Mouse (Mus musculus) 3134 (cell line): ENCODE data around the gene Vps45.

Experiments
- DNase-seq: peaks from one replicate; pipeline ENCODE4 v3.0.0-alpha.2; 2011; ENCODE audit warnings: low spot score; ENCODE audit not compliant: insufficient read length; ENCODE audit errors: extremely low read depth

The Vps45 gene

GRCm38 (mm10) chr3:96039857-96040662 is 18.2 kb downstream of the Vps45 start:
- no peak for DNase-seq

DNA sequence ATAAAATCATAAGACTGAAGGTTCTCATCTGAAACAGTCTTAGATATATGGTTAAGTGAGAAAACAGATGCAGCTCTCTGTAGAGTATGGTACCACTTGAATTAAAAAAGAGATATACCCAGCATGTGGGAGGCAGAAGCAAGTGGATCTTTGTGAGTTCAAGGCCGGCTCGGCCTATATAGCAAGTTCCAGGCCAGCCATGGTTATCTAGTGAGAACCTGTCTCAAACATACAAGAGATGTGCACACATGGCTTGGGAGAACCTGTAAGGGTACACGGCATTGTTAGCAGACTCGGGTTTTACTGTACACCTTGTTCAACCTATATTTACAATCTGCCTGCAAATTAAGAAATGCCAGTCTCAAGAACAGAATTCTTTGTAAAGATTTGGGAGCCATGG is 19.4 kb downstream of the Vps45 start:
- no peak for DNase-seq

DNA sequence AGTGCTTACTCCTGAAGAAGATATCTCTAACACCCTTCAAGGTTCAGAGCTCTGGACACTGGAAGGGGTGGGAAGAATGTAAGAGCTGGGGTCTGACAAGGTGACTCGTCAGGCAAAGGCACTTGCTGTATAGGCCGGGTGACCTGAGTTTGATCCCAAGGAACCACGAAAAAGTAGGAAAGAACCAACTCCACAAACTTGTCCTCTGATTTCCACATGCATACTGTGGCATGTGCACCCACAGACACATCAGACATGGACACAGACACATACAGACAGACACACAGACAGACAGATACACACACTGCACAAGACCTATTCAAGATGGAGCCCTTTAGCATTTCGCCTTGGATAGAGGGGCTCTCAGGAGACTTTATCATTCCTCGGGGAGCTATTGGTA is 20.1 kb downstream of the Vps45 start:
- DNase-seq, result no peak

- no peak for DNase-seq
Measured at GRCm38 (mm10) chr3:96036796-96037195, 21.5 kb downstream of the Vps45 start.

DNA sequence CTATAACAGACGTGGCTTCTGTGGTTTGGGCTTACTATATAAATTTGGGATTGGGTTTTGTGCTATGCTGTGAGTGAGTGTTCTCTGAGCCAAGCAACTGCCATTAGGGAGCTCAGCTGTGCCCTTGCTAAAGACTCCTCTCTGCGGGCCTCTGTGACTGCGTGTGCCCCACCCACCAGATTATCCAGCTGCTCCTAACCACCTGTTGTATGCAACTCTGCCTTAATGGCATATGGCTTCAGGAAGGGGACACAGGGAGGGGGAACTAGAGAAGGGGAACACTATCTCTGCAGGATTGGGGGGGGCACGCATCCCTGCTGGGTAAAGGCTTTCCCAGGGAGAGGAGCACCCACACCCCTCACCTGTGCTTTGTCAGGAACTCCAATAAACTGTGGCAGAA is 25.2 kb downstream of the Vps45 start:
- no peak for DNase-seq

GRCm38 (mm10) chr3:96032652-96033017 is 25.6 kb downstream of the Vps45 start:
- DNase-seq, result no peak

- DNase-seq, result no peak
Measured at GRCm38 (mm10) chr3:96031991-96032651, 26.1 kb downstream of the Vps45 start.

GRCm38 (mm10) chr3:96029766-96030165 is 28.5 kb downstream of the Vps45 start:
- no peak for DNase-seq

- no peak for DNase-seq
Measured at GRCm38 (mm10) chr3:96029336-96029735, 28.9 kb downstream of the Vps45 start.

GRCm38 (mm10) chr3:96027875-96028274 is 30.4 kb downstream of the Vps45 start:
- no peak for DNase-seq

DNA sequence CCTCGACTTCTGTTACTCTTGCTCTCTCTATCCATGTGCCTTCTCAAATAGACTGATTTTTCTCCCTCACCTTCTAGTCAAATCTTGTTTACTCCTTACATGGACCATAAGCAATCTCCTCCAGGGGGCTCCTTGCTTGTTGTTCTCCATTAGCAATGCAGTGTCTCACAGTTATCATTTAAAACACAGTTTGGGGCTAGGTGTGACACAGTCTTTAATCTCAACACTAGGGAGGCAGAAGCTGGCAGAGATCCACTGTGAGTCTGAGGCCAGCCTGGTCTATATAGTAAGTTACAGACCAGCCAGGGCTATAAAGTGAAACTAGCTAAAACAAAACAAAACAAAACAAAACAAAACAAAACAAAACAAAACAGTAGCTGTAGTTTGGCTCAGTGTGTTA is 31.1 kb downstream of the Vps45 start:
- no peak for DNase-seq

DNA sequence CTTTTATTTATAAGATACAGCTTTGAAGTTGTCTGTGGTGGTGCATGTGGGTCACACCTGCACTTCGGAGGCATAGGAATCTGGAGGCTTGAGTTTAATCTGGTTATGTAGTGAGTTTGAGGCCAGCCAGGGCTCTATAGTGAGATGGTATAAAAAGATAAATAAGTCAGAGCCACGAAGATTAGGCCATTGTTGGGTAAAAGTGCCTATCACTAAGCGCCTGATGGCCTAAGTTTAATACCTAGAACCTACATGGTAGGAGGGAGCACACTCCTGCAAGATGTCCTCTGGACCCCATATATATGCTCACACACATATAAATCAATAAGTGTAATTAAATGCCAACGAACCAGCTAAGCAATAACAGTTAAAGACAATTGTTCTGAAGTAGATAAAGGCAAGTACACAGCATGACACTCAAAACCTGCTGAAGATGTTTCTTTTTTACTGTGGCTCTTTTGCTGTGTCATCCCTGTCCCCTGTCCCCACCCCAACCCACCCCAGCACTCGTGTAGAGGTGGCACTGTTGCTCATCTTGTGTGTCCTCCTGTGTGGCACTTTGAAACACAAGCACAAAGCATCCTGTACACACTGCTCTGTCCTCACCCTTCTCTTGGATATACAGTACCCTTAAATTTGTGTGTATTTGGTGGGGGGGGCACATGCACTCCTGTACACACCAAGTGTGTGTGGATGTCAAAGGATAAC is 36.7 kb downstream of the Vps45 start:
- DNase-seq, result no peak

DNA sequence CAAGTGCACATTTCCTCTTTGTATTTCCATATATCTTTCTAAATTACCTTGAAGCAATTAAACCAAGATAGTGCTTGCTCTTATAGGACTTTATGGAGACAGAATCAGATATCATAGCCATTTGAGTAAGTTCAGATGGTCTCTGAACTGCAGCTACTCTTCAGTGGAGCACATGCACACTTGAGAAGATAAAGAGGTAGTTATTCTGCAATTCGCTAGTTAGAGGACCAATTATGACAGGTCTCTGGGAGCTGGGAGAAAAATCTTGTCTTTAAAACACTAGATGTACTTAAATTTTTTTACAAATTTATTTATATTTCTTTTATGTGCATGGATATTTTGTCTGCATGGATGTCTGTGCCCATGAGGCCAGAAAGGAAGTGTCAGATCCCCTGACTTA is 37.5 kb downstream of the Vps45 start:
- DNase-seq, result no peak

- DNase-seq, result no peak
Measured at GRCm38 (mm10) chr3:96017461-96017860, 40.8 kb downstream of the Vps45 start.

DNA sequence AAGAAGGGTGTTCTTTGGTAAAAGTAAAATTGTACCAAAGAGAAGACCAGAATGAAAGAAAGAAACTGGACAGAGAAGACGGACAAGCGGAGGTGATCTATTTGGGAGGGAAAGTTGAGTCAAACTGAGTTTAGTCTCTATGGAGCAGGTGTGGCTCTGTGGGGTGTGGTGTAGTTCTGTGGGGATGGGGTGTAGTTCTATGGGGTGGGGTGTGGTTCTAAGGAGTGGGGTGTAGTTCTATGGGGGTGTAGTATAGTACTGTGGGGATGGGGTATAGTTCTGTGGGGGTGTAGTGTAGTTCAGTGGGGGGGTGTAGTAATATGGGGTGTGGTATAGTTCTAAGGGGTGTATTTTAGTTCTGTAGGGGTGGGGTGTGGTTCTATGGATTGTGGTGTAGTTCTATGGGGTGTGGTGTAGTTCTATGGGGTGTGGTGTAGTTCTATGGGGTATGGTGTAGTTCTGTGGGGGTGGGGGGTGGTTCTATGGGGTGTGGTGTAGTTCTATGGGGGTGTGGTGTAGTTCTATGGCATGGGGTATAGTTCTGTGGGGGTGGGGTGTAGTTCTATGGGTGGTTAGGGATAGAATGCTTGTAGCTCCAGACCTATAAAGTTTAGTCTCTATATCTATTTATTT is 41.9 kb downstream of the Vps45 start:
- DNase-seq, result no peak

GRCm38 (mm10) chr3:96015681-96016080 is 42.6 kb downstream of the Vps45 start:
- DNase-seq, result no peak

- DNase-seq, result no peak
Measured at GRCm38 (mm10) chr3:96012805-96013204, 45.5 kb downstream of the Vps45 start.

DNA sequence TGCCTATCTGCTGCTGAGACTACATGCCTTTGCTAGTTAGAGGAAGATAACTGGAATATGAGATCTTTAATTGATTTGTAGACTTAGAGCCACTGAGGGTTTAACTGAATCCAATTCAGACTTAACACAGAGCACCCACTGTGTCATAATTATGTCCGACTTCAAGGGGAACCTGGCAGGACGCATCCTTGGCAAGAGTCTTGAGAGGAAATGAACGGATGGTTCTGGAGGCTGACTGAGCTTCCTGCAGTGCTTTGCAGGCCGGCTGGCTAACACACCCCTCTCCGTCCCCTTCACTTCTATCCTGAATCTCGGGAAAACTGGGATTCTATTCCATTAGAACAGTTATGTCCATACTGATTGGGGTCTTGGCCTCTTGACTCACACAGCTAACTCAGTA is 49.8 kb downstream of the Vps45 start:
- no peak for DNase-seq

GRCm38 (mm10) chr3:96001560-96001959 is 56.7 kb downstream of the Vps45 start:
- DNase-seq, result no peak

- no peak for DNase-seq
Measured at GRCm38 (mm10) chr3:96000921-96001501, 57.3 kb downstream of the Vps45 start.

DNA sequence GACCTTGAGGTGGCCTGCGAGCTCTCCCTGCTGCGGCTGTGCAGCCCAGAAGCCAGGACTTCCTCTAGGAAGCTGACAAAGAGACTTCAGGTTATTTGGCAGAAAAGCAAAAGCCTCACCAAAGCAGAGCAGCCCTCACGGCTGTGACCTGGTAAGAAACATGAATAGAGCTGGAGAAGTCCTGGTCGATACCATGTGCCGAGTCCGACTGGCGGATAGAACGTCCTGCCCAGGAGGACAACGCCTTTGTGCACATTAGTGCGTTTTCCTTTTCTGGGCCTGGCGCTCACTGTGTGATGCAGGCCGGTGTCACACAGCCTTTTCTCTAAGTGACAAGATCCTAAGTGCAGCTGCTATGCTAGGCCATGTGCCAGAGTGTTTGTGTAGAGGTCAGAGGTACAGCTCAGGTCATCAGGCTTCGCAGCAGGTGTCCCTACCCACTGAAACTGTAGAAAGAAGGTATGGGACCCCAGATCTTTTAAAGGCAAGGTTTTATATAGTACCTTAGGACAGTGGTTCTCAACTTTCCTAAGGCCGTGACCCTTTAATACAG is 58.1 kb downstream of the Vps45 start:
- DNase-seq, result no peak
